Mouse (Mus musculus): Measurements from ENCODE around the gene Agbl4. TPM values are rescaled to one million over a fixed set of nuclear protein-coding genes. Genes with fewer than 3 reads are reported as not detected.

The Agbl4 gene
- total and polyA plus RNA-seq, 3 experiments, result not detected

- H3K9me3 ChIP-seq (replicated peaks; ENCODE audit: insufficient read depth, low read length), result no peaks in the 10 kb centered on the region
- no peak for DNase-seq (ENCODE audit: low read depth, low spot score)
- H3K27me3 ChIP-seq (ENCODE audit: control insufficient read depth in 1 of 2, insufficient read depth in 2 of 2, low read length in 2 of 2), result no peaks in the 10 kb centered on the region
- H3K27ac ChIP-seq (ENCODE audit: control insufficient read depth, low read depth, low read length), result no peak overlapping the region
- H3K9ac ChIP-seq (ENCODE audit: control insufficient read depth, low read depth, low read length, poor library complexity, severe bottlenecking), result no peak overlapping the region
- no peaks in the 10 kb centered on the region for H3K36me3 ChIP-seq (ENCODE audit: control insufficient read depth in 1 of 2, insufficient read depth in 2 of 2, low read length in 2 of 2)
- no peaks in the 10 kb centered on the region for H3K4me1 ChIP-seq (ENCODE audit: control insufficient read depth in 1 of 2, insufficient read depth in 2 of 2, low read length in 2 of 2)
- TF ChIP-seq ZC3H11A (IDR thresholded peaks at IDR 0.05; ENCODE audit: low read depth, low read length), result no peak
- TF ChIP-seq GABPA (IDR thresholded peaks at IDR 0.05; ENCODE audit: low read depth, low read length), result no peak
- TF ChIP-seq CHD2 (IDR thresholded peaks at IDR 0.05; ENCODE audit: low read length), result no peak
- no peak for TF ChIP-seq CHD1 (IDR thresholded peaks at IDR 0.05; ENCODE audit: low read depth, low read length)
- TF ChIP-seq BHLHE40 (IDR thresholded peaks at IDR 0.05; ENCODE audit: borderline replicate concordance, low read depth, low read length), result no peak
- TF ChIP-seq TCF12 (IDR thresholded peaks at IDR 0.05; ENCODE audit: low read depth, low read length), result no peak
- no peak for TF ChIP-seq ETS1 (IDR thresholded peaks at IDR 0.05; ENCODE audit: low read depth, low read length)
- TF ChIP-seq E2F4 (IDR thresholded peaks at IDR 0.05; ENCODE audit: borderline replicate concordance, low read depth, low read length), result no peak
- no peak for TF ChIP-seq POLR2AphosphoS2 (IDR thresholded peaks at IDR 0.05; ENCODE audit: low read length)
- TF ChIP-seq TBP (IDR thresholded peaks at IDR 0.05; ENCODE audit: low read depth, low read length), result no peak
- no peak for TF ChIP-seq ZKSCAN1 (IDR thresholded peaks at IDR 0.05; ENCODE audit: low read depth, low read length)
- TF ChIP-seq USF2 (IDR thresholded peaks at IDR 0.05; ENCODE audit: borderline replicate concordance in 1 of 2, insufficient read depth in 1 of 2, low read depth in 1 of 2, low read length in 2 of 2), result no peak
- TF ChIP-seq NELFE (IDR thresholded peaks at IDR 0.05; ENCODE audit: low read depth, low read length), result no peak
- no peak for TF ChIP-seq SMC3 (IDR thresholded peaks at IDR 0.05; ENCODE audit: low read depth, low read length)
- TF ChIP-seq MYC (IDR thresholded peaks at IDR 0.05; ENCODE audit: low read depth, low read length), result no peak
- no peak for TF ChIP-seq ZMIZ1 (IDR thresholded peaks at IDR 0.05; ENCODE audit: low read depth, low read length)
- TF ChIP-seq MAFK (IDR thresholded peaks at IDR 0.05; ENCODE audit: borderline replicate concordance, low read depth, low read length), result no peak
- TF ChIP-seq RAD21 (IDR thresholded peaks at IDR 0.05; ENCODE audit: low read depth, low read length), result no peak
- TF ChIP-seq JUND (IDR thresholded peaks at IDR 0.05; ENCODE audit: low read depth, low read length), result no peak
- no peak for TF ChIP-seq EP300 (IDR thresholded peaks at IDR 0.05; ENCODE audit: low read depth in 1 of 2, low read length in 2 of 2)
- H3K4me3 ChIP-seq (ENCODE audit: control insufficient read depth in 1 of 2, insufficient read depth in 1 of 2, low read depth in 2 of 2, low read length in 2 of 2), result no peak overlapping the region
- H3K79me2 ChIP-seq (ENCODE audit: control insufficient read depth, insufficient read depth, low read length, poor library complexity), result no peaks in the 10 kb centered on the region
Observed at GRCm38 (mm10) chr4:111607826-111608500, 1210.5 kb downstream of the Agbl4 start.

GRCm38 (mm10) chr4:111621865-111622264, 1224.4 kb downstream of the Agbl4 start:
- TF ChIP-seq MYC (IDR thresholded peaks at IDR 0.05; ENCODE audit: low read depth, low read length) (no peak), MEF2A (IDR thresholded peaks at IDR 0.05; ENCODE audit: extremely low read depth, insufficient replicate concordance, low read depth, low read length, poor library complexity, severe bottlenecking) (no peak), EP300 (IDR thresholded peaks at IDR 0.05; ENCODE audit: low read depth in 1 of 2, low read length in 2 of 2) (no peak)
- no peaks in the 10 kb centered on the region for H3K27me3 ChIP-seq (ENCODE audit: control insufficient read depth in 1 of 2, insufficient read depth in 2 of 2, low read length in 2 of 2)
- no peak overlapping the region for H3K4me3 ChIP-seq (ENCODE audit: control insufficient read depth in 1 of 2, insufficient read depth in 1 of 2, low read depth in 2 of 2, low read length in 2 of 2)
- H3K27ac ChIP-seq (ENCODE audit: control insufficient read depth, low read depth, low read length), result no peak overlapping the region
- H3K36me3 ChIP-seq (ENCODE audit: control insufficient read depth in 1 of 2, insufficient read depth in 2 of 2, low read length in 2 of 2), result no peaks in the 10 kb centered on the region
- H3K9ac ChIP-seq (ENCODE audit: control insufficient read depth, low read depth, low read length, poor library complexity, severe bottlenecking), result no peak overlapping the region
- no peaks in the 10 kb centered on the region for H3K4me1 ChIP-seq (ENCODE audit: control insufficient read depth in 1 of 2, insufficient read depth in 2 of 2, low read length in 2 of 2)
- H3K9me3 ChIP-seq (replicated peaks; ENCODE audit: insufficient read depth, low read length), result no peaks in the 10 kb centered on the region
- DNase-seq (ENCODE audit: low read depth, low spot score), result no peak
- H3K79me2 ChIP-seq (ENCODE audit: control insufficient read depth, insufficient read depth, low read length, poor library complexity), result no peaks in the 10 kb centered on the region
